Mouse (Mus musculus): ENCODE measurements at regions not wholly inside any gene's neighbourhood (a gene's known extent, or its start where the extent isn't known, plus 50 kb on each side); places are given as distances from the start of the nearest gene placed in this dataset.

- TF ChIP-seq CTCF (conservative IDR thresholded peaks at IDR 0.05; ENCODE audit: low read length) (no peak), POU5F1 (IDR thresholded peaks at IDR 0.05; ENCODE audit: borderline replicate concordance, low read length) (no peak), NANOG (IDR thresholded peaks at IDR 0.05; ENCODE audit: borderline replicate concordance, low read length) (peak; percentile 68)
These were observed 111.5 kb upstream of the Sulf2 start for GRCm38 (mm10) chr2:166266915-166267314.
